Mouse (Mus musculus) forebrain, embryonic 10.5 days (tissue): ENCODE results near the gene Mrpl19. TPM values are rescaled to one million over a fixed set of nuclear protein-coding genes. Genes with fewer than 3 reads are reported as not detected.
A peak's percentile ranks its signal among the peaks of the same experiment; 100 is the strongest.

Experiments used
- DNase-seq: peaks from one replicate; pipeline ENCODE4 v3.0.0-alpha.2; 2017; ENCODE audit warnings: low spot score; ENCODE audit errors: extremely low spot score
- H3K27ac ChIP-seq: fragments of 300-500 bp; sonication (generic); 2 replicates; pipeline ENCODE4 v1.5.1; 2016; ENCODE audit warnings: mild to moderate bottlenecking
- H3K27me3 ChIP-seq: fragments of 300-500 bp; sonication (generic); 2 replicates; pipeline ENCODE4 v1.6.1; 2016; ENCODE audit warnings: mild to moderate bottlenecking; ENCODE audit not compliant: poor library complexity, severe bottlenecking
- H3K36me3 ChIP-seq: fragments of 300-500 bp; sonication (generic); replicated peaks from 2 replicates; pipeline ENCODE4 v1.6.1; 2016; ENCODE audit warnings: mild to moderate bottlenecking, moderate library complexity
- H3K4me1 ChIP-seq: fragments of 300-500 bp; sonication (generic); 2 replicates; pipeline ENCODE4 v1.6.1; 2016
- H3K4me3 ChIP-seq: fragments of 300-500 bp; sonication (generic); 2 replicates; pipeline ENCODE4 v1.5.1; 2016; ENCODE audit warnings: mild to moderate bottlenecking, moderate library complexity
- H3K9me3 ChIP-seq: fragments of 300-500 bp; sonication (generic); 2 replicates; pipeline ENCODE4 v1.6.1; 2016; ENCODE audit warnings: mild to moderate bottlenecking, moderate library complexity
- WGBS: fragments of 180-500 bp; shearing (Covaris S2); methylation state at CpG from one replicate; pipeline ENCODE4 v1.1.7; 2016; 5-methylcytosine and 5-hydroxymethylcytosine counted together
- polyA plus RNA-seq: library from polyadenylated mRNA; unstranded; fragments of >200 nt; fragmentation: Nextera tagmentation; extraction: Ambion mirVana; gene quantifications from 2 replicates; pipeline ENCODE4 v1.2.1, GENCODE M21; 2016

The Mrpl19 gene
- polyA plus RNA-seq, 1 experiment from 2014 or later: 65.8 TPM

DNA sequence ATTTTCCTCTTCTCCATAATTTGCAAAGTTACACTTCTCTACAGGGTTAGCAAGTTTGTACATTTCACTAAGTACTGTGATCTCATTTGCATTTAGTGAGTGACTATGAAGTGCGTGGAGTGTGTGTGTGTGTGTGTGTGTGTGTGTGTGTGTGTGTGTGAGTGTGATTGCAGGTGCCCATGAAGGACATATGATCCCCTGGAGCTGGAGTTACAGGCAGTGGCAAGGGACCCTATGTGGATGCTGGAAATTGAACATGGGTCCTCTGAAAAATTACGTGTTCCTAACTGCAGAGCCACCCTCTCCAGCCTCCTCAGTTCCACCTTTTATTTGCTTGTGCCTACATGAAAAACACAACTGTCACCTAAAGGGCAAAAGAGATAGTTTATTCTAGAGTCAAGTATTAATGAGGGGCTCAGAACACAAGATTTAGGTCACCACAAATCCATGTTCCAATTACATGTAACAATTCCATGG lies 348 bp upstream of the Mrpl19 start:
- Histone ChIP-seq H3K9me3 (no peaks in the 10 kb centered on the region), H3K4me3 (peak overlapping the region; percentile 87), H3K27ac (peak overlapping the region; percentile 87; the same call in 1 of the 2 replicates), H3K27me3 (no peaks in the 10 kb centered on the region), H3K36me3 (peaks cover 29% of the 10 kb centered on the region), H3K4me1 (peaks cover 10% of the 10 kb centered on the region)
- 38% methylated on average over 2 of the region's 2 CpGs for WGBS
- no peak for DNase-seq

DNA sequence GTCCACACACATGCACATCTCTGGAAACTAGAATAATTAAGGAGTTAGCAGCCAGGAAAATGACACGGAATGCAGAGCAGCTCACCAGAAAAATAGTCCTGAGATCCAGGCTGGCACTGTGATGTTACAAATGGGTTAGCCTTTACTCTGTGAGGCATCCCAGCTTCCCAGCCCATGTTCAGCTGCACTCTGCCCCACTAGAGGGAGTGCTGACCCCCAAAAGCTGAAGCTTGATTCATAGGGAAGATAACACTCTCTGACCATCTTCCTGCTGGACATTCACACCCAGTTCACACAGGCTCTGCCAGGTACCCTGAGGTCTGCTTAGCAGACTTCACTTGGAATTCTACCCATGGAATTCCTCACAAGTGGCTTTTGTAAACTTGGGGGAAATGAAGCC lies 5.5 kb downstream of the Mrpl19 start:
- Histone ChIP-seq H3K9me3 (peaks cover 6% of the 10 kb centered on the region), H3K36me3 (peaks cover 88% of the 10 kb centered on the region), H3K27ac (no peak overlapping the region), H3K27me3 (no peaks in the 10 kb centered on the region), H3K4me1 (peaks cover 10% of the 10 kb centered on the region), H3K4me3 (no peak overlapping the region)
- no peak for DNase-seq
- 86% methylated on average over 1 of the region's 1 CpGs for WGBS

DNA sequence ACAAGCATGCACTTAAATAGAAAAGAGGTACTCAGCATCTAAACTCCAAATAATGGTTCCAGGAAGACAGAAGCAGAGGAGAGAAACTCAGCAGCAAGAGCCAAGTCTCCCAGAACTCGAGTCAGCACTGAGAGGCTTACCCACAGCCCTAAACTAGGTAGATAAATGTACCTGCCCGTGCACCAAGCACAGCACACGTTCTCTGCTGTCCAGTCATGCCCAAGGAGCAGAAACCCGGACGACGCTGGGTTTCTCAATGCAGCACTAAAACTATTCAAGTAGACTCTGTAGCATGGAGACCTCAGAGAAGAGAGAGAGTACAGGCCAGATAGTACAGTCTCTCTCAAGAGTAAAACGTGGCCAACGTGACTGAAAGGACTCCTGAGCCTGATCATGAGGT lies 5.9 kb downstream of the Mrpl19 start:
- H3K36me3 ChIP-seq: peaks cover 92% of the 10 kb centered on the region
- WGBS: 94% methylated on average over 8 of the region's 8 CpGs

DNA sequence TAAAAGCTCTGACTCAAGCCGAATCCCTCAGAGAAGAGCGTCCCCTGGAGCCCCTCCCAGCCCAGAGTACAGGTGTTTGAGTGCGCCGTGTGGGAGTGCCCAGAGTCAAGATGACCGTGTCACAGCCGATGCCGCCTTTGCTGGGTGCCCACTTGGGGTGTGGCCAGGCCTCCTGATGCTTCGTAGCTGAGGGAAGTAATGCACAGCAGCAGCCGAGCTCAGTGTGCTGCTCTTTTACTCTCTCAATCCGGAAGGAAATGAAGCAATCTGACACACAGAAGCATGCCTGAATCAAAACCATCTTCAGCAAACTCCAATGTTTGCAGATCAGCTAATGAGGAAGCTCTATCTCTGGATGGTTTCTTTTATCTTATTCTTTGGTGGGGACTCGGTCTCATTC lies 7.8 kb downstream of the Mrpl19 start:
- WGBS: 88% methylated on average over 11 of the region's 11 CpGs

More for the DNA sequence above, 5.9 kb downstream of the Mrpl19 start:
- Histone ChIP-seq H3K27me3 (no peaks in the 10 kb centered on the region), H3K4me3 (no peak overlapping the region), H3K27ac (no peak overlapping the region), H3K9me3 (peaks cover 6% of the 10 kb centered on the region), H3K4me1 (peaks cover 6% of the 10 kb centered on the region)
- no peak for DNase-seq

DNA sequence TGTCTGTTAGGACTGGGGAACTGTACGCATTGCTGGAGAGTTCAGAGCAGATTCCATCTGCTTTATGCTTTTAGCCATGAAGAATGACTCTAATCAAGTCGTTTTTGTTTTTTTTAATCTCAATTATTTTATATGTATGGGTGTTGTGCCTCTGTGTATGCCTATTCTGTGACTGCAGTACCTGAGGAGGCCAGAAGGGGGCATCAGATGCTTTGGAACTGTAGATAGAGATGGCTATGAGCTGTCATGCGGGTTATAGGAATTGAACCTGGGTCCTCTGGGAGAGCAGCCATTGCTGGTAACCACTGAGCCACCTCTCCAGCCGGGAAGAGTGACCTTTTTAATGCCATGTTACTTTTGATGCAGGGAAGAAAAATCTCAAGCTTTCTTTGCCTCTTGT lies 9.4 kb downstream of the Mrpl19 start:
- Histone ChIP-seq H3K36me3 (peaks cover 99% of the 10 kb centered on the region), H3K27me3 (no peaks in the 10 kb centered on the region), H3K4me1 (no peaks in the 10 kb centered on the region), H3K27ac (no peak overlapping the region), H3K9me3 (peaks cover 6% of the 10 kb centered on the region), H3K4me3 (no peak overlapping the region)
- 94% methylated on average over 4 of the region's 4 CpGs for WGBS
- no peak for DNase-seq

More for the DNA sequence above, 7.8 kb downstream of the Mrpl19 start:
- DNase-seq: no peak
- no peak overlapping the region for H3K27ac ChIP-seq
- peaks cover 99% of the 10 kb centered on the region for H3K36me3 ChIP-seq
- no peaks in the 10 kb centered on the region for H3K4me1 ChIP-seq
- peaks cover 6% of the 10 kb centered on the region for H3K9me3 ChIP-seq
- H3K4me3 ChIP-seq: no peak overlapping the region
- H3K27me3 ChIP-seq: no peaks in the 10 kb centered on the region

DNA sequence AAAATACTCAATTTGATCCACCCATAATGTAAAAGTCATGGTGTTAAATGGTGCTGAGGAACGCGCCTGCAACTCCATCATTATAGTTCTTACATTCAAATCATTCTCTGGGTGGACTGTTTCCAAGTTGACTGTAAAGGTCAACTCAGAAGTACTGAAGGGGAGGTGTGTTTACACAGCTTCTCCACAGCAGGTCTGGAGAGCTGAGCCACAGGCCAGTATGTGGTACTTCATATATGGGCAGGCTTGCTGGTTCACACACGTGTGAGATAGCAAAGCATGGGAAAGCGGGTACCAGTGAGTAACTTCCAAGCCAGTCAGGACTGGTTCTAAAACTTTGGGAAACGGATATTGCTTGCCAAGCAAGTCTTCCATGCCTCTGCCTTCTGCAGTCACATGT lies 10.6 kb downstream of the Mrpl19 start:
- Histone ChIP-seq H3K36me3 (peaks cover 99% of the 10 kb centered on the region), H3K27me3 (no peaks in the 10 kb centered on the region), H3K4me1 (no peaks in the 10 kb centered on the region), H3K27ac (no peak overlapping the region), H3K4me3 (no peak overlapping the region), H3K9me3 (peaks cover 6% of the 10 kb centered on the region)
- DNase-seq: no peak
- WGBS: 91% methylated on average over 5 of the region's 5 CpGs

DNA sequence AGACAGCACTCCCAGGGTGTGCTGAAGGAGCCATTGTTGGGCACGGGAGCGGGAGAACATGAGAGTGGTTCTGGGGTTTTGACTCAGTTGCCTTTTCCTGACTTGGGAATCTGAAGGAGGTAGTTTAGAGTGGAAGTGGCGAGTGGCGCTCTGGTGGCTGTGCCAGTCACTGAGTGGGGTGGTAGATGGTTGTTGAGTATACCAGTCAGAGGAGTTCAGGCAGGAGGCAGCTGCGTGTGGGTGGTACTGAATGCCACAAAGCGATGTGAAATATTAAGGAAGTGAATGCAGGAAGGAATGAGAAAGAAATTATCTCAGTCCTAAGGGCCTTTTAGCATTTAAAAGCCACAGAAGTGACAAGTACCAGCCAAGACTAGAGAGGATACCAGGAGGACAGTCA lies 18.9 kb downstream of the Mrpl19 start:
- no peak for DNase-seq
- H3K4me1 ChIP-seq: no peaks in the 10 kb centered on the region
- WGBS: 98% methylated on average over 6 of the region's 6 CpGs
- no peaks in the 10 kb centered on the region for H3K9me3 ChIP-seq
- H3K4me3 ChIP-seq: no peak overlapping the region
- H3K27me3 ChIP-seq: no peaks in the 10 kb centered on the region
- H3K27ac ChIP-seq: no peak overlapping the region
- H3K36me3 ChIP-seq: peaks cover 100% of the 10 kb centered on the region

DNA sequence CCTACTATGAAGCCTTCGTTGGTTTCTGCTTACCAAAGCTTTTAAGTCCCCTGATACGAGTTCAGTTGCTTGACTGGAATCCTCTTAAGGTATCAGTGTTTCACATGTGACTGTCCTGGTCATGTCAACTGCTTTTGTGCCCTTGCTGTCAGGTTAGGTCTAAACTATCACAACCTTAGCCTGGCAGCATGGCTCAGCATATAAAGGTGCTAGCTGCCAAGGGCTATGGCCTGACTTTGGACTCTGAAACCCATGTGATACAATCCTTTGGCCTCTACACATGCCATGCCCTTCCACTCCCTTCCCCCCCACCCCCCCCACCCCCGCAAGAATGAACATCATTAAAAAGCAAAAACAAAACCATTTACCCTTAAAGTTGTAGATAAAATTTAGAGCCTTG lies 21.3 kb downstream of the Mrpl19 start:
- no peaks in the 10 kb centered on the region for H3K4me1 ChIP-seq
- no peak overlapping the region for H3K4me3 ChIP-seq
- no peaks in the 10 kb centered on the region for H3K27me3 ChIP-seq
- WGBS: 92% methylated on average over 3 of the region's 3 CpGs
- no peak for DNase-seq
- no peak overlapping the region for H3K27ac ChIP-seq
- H3K36me3 ChIP-seq: peaks cover 100% of the 10 kb centered on the region
- H3K9me3 ChIP-seq: no peaks in the 10 kb centered on the region

DNA sequence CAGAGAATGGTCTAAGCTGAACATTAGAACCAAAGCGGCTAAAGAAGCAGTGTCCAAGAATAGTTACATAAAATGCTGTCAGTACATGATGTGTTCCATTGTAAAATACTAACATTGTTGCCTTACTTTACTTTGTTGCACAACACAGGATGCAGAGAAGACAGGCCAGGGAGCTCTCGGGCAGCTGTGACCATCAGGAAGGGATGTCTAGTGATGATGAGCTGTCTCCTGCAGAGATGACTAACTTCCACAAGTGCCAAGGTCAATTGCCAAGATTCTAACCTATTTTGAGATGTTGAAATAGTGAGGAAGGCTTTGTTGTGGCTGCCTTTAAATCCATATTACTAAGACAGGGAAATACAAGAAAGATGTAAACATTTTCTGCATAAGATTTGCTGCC lies 22.5 kb downstream of the Mrpl19 start:
- H3K9me3 ChIP-seq: no peaks in the 10 kb centered on the region
- no peak for DNase-seq
- no peaks in the 10 kb centered on the region for H3K27me3 ChIP-seq
- no peak overlapping the region for H3K27ac ChIP-seq
- no peak overlapping the region for H3K4me3 ChIP-seq
- 93% methylated on average over 2 of the region's 2 CpGs for WGBS
- H3K4me1 ChIP-seq: no peaks in the 10 kb centered on the region
- H3K36me3 ChIP-seq: peaks cover 100% of the 10 kb centered on the region

DNA sequence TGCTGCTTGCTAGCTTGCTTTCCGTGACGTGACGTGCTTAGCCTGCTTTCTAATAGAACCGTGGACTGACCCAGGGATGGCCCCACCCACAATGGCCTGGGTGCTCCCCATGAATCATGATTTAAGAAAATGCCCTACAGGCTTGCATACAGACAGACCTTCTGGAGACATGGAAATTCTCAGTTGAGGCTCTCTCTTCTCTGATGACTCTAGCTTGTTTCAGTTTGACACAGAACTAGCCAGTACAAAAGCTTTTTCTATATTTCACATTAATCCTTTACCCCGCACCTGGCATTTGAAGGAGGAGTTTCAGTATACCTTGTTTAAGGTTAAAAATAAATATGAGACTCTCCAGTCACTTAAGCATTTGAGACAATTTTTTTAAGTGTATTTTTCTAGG lies 24.0 kb downstream of the Mrpl19 start:
- WGBS: 95% methylated on average over 5 of the region's 5 CpGs
- H3K4me3 ChIP-seq: no peak overlapping the region

DNA sequence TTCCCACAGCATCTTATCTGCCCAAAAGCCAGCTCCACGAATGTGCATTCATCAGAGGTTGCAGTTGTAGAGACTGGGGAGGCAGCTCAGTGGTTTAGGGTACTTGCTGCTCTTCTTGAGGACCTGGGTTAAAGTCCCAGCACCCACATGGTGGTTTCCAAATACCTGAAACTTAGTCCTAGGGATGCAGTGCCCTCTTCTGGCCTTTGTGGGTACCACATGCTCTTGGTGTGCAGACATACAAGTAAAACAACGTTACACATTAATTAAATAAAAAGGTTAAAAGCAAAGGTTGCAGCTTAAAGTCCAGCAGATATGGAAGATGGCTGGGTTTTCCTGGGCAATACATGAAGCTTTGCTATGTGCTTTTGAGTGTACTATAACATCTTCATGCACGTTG lies 32.5 kb downstream of the Mrpl19 start:
- no peak for DNase-seq
- no peaks in the 10 kb centered on the region for H3K4me1 ChIP-seq
- no peak overlapping the region for H3K27ac ChIP-seq
- H3K36me3 ChIP-seq: peaks cover 94% of the 10 kb centered on the region
- WGBS: 95% methylated on average over 3 of the region's 3 CpGs
- H3K9me3 ChIP-seq: peaks cover 4% of the 10 kb centered on the region; the same call in 1 of the 2 replicates
- no peaks in the 10 kb centered on the region for H3K27me3 ChIP-seq
- no peak overlapping the region for H3K4me3 ChIP-seq

More for the DNA sequence above, 24.0 kb downstream of the Mrpl19 start:
- Histone ChIP-seq H3K27me3 (no peaks in the 10 kb centered on the region), H3K27ac (no peak overlapping the region), H3K9me3 (no peaks in the 10 kb centered on the region), H3K36me3 (peaks cover 100% of the 10 kb centered on the region), H3K4me1 (no peaks in the 10 kb centered on the region)
- no peak for DNase-seq

DNA sequence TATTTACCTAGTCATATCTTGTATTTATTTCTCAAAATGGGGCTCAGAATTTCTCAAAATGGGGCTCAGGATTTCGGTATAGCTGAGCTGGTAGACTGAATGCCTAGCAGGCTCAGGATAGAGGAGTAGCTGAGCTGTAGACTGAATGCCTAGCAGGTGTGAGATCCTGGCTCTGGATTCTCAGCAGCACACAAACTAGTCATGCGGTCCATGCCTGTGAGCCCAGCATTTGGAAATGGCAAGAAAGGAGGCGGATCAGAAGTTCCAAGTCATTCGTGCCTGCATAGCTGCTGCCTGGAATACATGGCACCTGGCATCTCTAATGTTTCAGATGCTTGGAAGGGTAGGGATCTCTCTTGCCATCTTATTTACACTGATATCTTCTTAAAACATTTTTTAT lies 36.4 kb downstream of the Mrpl19 start:
- H3K4me1 ChIP-seq: peaks cover 11% of the 10 kb centered on the region
- H3K27ac ChIP-seq: no peak overlapping the region
- no peaks in the 10 kb centered on the region for H3K27me3 ChIP-seq
- peaks cover 4% of the 10 kb centered on the region; the same call in 1 of the 2 replicates for H3K9me3 ChIP-seq
- DNase-seq: no peak
- 87% methylated on average over 4 of the region's 4 CpGs for WGBS
- H3K4me3 ChIP-seq: no peak overlapping the region
- peaks cover 84% of the 10 kb centered on the region for H3K36me3 ChIP-seq

DNA sequence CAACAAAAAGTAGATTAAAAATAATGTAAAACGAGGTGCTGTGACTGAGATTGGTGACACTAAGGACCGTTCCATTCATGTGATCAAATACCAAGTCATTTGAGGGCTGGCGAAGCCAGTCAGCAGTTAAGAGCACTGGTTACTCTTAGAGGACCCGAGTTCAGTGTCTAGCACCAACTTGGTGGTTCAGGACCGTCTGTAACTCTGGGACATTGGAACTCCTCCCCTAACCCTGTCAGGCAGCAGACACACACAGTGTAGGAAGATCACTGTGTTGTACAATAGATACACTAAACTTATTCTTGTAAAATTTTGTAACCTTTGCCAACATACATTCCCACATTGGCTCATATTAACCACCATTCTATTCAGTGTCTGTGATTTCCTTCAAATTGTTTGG lies 41.5 kb downstream of the Mrpl19 start:
- H3K4me1 ChIP-seq: peaks cover 19% of the 10 kb centered on the region
- DNase-seq: no peak
- WGBS: 18% methylated on average over 5 of the region's 5 CpGs
- H3K4me3 ChIP-seq: peak overlapping the region; percentile 84
- H3K36me3 ChIP-seq: peaks cover 37% of the 10 kb centered on the region
- H3K27ac ChIP-seq: peak overlapping the region; percentile 98
- H3K9me3 ChIP-seq: no peaks in the 10 kb centered on the region
- H3K27me3 ChIP-seq: no peaks in the 10 kb centered on the region
